Mouse (Mus musculus): ENCODE measurements around the gene Map4k5.

The Map4k5 gene
- long read RNA-seq, experiment 1, partial matches to known transcripts = 8 of 17 reads
- long read RNA-seq, experiment 1, other reads (novel, unspliced or antisense) = 6 of 17 reads
- long read RNA-seq, experiment 2, partial matches to known transcripts = 17 of 35 reads
- long read RNA-seq, experiment 2, other reads (novel, unspliced or antisense) = 18 of 35 reads

DNA sequence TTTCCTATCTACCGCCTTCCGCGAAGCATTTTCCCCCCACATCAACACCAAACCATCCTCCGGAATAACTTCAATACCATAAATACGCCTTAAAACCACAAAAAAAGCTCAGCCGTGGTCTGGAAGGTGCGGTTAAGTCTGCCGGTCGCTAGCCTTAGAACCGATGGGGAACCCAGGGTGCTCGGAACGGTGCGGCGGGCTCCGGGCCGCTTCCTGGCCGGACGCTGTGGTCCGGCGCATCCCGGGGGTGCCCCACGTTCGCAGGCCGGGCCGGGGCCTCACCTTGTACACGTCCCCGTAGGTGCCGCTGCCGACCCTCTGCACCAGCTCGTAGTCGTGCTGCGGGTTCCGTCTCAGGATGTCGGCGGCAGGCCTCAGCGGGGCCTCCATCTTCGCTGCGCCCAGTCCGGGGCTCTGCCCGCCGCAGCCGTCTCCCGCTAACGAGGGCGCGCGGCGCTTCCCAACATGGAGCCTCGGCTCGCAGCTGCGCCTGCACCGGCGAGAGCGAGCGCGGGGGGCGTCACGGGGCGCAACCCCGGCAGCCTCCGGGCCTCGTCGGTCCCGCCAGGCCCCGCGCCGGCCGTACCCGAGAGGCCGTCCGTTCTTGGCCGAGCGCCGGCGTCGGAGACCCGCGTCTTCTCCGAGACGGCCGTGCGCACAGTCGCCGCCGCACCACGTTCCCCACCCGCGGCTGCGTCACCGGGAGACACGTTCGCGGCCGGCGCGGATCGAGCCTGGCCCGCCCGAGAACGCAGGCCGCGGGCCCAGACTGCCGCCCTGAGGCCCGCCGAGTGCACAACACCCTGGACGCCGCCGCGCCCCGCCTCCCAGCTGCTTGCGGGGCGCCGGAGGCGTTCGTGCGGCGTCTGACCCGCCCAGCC, at the start of gene Map4k5, which contains the start of gene Atl1:
Gene Map4k5, minus strand, starts transcription at position 830 of the 881 bp plus-strand sequence.
Gene Atl1, plus strand, starts transcription at position 244 of the 881 bp plus-strand sequence.
- intact Hi-C loops (cut with DNase I) = loop anchor here (2.0 to 5.0 kb wide), 2 partner anchors 60 to 134 kb away; no protein-coding TSS in a partner anchor

GRCm38 (mm10) chr12:69941655-69942329, 48.8 kb upstream of the Map4k5 start:
- intact Hi-C loops (cut with DNase I) = no loop called here

- intact Hi-C loops (cut with DNase I) = no loop called here
Observed at GRCm38 (mm10) chr12:69939291-69939690, 46.3 kb upstream of the Map4k5 start.

DNA sequence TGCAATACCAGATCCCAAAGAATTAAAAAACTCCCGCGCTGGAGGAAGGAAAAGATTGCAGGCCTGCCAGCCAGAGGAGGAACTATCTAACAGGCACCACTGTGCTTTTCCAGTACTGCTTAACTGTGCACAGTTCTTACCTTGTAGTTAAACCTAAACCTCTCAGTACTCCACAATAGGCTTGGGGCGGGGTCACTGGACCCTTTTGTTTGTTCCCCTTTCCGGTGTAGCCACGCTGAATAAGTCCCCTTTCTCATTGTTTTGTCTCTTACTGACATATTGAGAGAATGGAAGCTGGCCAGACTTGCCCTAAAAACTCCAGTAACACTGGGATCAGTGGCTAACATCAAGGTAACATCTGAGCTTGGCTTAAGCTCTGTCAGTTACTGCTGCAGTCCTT, 44.7 kb upstream of the Map4k5 start:
- intact Hi-C loops (cut with DNase I) = no loop called here

GRCm38 (mm10) chr12:69926716-69927115, 33.7 kb upstream of the Map4k5 start:
- intact Hi-C loops (cut with DNase I) = no loop called here

GRCm38 (mm10) chr12:69924012-69924411, 31.0 kb upstream of the Map4k5 start:
- intact Hi-C loops (cut with DNase I) = no loop called here

- intact Hi-C loops (cut with DNase I) = no loop called here
Observed at GRCm38 (mm10) chr12:69923603-69924002, 30.6 kb upstream of the Map4k5 start.

GRCm38 (mm10) chr12:69923128-69923527, 30.1 kb upstream of the Map4k5 start:
- intact Hi-C loops (cut with DNase I) = no loop called here

DNA sequence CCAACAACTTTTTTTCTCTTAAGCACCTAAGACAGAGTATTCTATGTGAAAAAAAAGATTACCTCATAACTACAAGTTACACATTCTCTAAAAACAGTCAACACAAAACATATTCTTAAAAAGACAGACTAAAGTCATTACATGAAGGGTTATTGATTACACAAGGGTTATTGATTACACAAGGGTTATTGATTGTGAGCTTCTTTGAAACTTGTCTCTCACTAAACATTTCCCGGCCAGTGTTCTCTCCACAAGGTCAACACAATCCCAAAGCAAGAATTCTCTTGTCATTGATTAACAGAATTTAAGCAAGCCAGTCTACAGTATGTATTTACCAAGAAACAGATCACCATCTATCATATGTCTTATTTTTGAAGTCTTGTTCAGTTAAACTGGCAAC, 29.1 kb upstream of the Map4k5 start:
- intact Hi-C loops (cut with DNase I) = no loop called here

- intact Hi-C loops (cut with DNase I) = no loop called here
Observed at GRCm38 (mm10) chr12:69917870-69918269, 24.9 kb upstream of the Map4k5 start.

DNA sequence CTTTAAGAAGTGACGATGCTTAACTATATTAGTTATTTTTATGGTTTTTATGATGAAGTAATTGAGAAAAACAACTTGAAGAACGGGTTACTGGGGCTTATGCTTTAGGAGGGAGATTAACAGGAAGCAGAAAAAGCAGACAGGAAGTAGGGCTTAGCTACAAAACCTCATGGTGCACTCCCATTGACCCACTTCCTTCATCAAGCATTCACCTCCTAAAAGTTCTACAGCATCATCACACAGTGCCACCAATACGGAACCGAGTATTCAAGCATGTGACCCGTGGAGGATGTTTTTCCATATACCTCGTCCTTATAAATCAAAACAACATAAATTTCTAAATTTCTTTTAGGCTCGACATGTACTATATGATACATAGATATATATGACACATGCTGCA, 19.7 kb upstream of the Map4k5 start:
- intact Hi-C loops (cut with DNase I) = no loop called here

DNA sequence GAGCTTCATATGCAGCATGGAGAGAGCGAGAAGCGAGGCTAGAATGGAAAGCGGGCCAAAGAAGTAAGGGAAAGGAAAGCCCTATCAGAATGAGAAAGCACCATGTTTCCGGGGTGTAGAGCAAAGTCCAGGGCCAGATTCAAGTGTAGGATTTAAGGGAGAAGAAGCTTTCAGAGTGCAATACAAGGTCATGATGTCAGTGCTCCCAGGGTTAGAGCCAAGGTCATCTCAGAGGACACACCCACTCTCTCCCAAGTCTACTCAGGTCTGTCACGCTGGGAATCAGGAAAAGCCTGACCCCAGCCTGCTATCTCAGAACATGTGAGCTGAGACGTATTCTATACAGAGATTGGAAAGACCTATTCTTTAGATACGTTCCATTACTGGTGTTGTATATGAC, 18.9 kb upstream of the Map4k5 start:
- intact Hi-C loops (cut with DNase I) = no loop called here

DNA sequence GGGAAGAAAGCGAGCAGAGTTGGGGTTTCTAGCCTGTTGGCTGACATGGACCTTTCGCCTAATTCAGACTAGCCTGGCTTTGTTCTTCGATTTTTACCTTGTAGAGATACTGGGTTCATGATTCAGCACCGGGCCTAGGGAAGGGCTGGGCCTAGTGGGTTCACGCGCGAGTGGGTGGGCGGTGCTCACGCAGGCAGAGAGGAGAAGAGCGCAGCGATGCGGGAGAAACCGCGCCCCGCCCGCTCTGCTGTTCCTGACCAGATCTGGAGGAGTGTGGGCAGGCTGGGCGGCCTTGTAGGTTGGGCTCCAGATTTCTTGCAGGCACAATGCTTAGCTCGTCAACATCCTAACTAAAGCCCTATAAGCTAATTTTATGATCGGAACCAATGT, 15.5 kb upstream of the Map4k5 start:
- intact Hi-C loops (cut with DNase I) = no loop called here

DNA sequence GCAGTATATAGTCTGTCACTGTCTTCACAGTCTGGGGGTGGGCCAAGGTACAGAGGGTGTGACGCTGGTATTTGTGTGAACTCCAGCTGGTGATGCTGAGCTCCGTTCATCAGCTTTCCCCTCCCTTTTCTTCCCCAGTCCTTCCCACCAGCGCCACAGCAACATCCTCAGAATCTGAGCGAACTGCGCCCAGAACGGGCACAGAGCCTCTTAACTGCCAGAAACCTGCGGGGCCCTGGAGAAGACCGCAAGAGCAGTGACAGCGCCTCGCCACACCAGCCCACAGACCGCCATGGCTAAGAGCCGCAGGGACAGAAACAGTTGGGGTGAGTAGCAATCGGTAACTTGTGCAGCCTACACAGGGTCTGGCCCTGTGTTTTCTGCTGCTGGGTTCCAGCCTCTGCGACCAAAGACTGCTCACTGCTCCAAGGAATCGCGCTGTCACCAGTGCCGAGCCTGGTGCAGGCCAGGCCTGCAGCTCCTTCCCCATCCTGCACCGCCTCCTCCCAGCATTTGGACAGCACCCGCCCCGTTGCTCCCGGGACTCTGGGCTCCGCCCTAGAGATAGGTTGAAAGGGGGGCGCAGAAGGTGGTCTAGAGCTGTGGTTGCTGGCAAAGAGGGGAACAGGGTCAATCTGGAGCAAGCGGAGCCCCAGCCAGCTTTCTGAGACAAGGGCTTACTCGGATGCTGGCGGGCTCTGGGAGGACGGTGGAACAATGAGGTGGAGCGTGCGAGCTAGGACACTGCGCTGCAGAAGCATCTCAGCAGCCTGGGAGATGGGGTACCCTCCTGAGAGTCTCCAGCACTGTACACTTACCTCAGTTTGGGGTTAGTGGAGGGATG, 14.9 kb upstream of the Map4k5 start:
- intact Hi-C loops (cut with DNase I) = no loop called here

GRCm38 (mm10) chr12:69904991-69905390, 12.0 kb upstream of the Map4k5 start:
- intact Hi-C loops (cut with DNase I) = no loop called here

DNA sequence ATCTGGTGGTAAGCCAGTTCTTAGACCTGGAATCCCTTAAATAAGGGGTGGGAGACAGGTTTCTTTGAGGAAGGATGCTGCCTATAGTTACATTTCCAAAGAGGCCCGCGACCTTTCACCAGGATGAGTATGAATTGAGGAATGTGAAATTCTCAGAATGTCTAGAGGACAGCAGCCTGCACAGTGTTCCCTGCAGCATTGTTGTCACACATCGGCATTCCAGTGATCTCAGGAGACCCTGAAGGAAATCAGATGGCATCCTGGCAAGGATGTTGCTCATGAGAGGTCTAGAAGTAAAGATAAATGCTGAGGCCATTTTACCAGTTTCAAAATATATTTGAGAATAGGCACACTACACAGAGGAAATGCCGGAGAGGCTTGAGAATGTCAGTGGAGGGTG, 5.1 kb upstream of the Map4k5 start:
- intact Hi-C loops (cut with DNase I) = no loop called here

- intact Hi-C loops (cut with DNase I) = no loop called here
Observed at GRCm38 (mm10) chr12:69895046-69895445, 2.0 kb upstream of the Map4k5 start.

GRCm38 (mm10) chr12:69893927-69894326, 927 bp upstream of the Map4k5 start:
- intact Hi-C loops (cut with DNase I) = loop anchor here (2.0 to 5.0 kb wide), 2 partner anchors 62 to 135 kb away; no protein-coding TSS in a partner anchor

DNA sequence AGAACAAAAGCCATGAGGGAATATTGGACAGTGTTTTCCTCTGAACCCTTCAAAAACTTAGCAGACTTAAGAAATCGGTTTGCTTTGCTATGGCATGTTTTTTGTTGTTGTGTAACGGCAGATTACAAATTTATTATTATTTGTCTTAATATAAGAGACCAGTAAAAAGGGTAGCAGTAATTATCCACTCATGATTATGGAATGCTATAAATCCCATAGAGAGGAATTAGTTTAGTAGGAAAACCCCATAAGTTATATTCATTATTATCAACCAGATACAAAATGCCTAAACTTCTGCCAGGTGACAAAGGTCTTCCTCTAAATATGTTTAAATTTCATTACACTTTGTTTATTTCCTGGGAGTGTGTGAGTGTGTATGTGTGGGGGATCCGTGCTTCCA, 1.3 kb downstream of the Map4k5 start:
- intact Hi-C loops (cut with DNase I) = loop anchor here (2.0 to 5.0 kb wide), 3 partner anchors 59 to 157 kb away; no protein-coding TSS in a partner anchor

DNA sequence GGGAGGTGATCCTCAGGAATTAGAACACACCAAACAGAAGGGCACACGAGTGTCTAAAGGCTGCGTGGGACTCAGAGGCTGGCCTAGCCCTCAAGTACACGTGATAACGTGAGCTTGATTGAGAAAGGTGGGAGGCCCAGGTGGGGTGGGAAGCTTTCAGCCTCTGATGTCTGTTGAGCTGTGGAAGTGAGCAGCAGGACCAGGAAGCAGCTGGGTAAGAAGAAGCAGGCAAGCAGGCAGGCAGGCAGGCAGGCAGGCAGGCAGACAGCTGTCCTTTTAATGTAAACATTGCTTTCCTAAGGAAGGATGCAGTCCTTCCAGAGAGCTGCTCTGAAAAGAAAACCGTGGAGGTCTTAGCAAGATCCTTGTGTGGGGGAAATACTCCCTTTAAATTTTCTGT, 2.5 kb downstream of the Map4k5 start:
- intact Hi-C loops (cut with DNase I) = loop anchor here (2.0 to 5.0 kb wide), 2 partner anchors 58 to 156 kb away; no protein-coding TSS in a partner anchor

DNA sequence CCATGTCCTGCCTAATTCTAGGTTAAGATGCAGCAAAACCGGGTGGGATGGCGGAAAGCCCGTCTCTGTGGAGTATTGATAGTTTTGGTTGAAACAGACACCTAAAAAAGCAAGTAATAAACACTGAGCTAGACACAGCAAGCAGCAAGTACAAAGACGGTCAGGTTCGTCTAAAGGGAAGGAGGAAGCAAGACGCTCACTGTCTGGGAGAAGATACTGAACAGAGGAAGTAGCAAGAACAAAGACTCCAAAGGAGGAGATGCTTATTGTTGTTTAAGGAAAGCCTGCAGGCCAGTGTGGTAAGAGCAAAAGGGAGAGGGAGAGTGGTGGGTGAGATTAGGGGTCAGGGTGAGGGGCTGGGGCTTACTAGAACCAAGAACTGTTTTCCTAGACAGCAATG, 2.9 kb downstream of the Map4k5 start:
- intact Hi-C loops (cut with DNase I) = loop anchor here (2.0 to 5.0 kb wide), 2 partner anchors 58 to 155 kb away; no protein-coding TSS in a partner anchor

All from adrenal gland (tissue).